Mouse (Mus musculus) CD4-positive, CD25-positive, alpha-beta regulatory T cell, adult 4 months (primary cell): ENCODE measurements around the gene Cul7. TPM values are rescaled to one million over a fixed set of nuclear protein-coding genes. Genes with fewer than 3 reads are reported as not detected.

ENCODE experiments used
- ATAC-seq: one replicate; pipeline ENCODE4 v1.8.0; 2017
- polyA plus RNA-seq, 2 experiments: library from polyadenylated mRNA; unstranded; fragments of 100-300 nt; shearing (Covaris generic); gene quantifications; one replicate each; pipeline ENCODE4 v1.2.1; 2017

The Cul7 gene
- polyA plus RNA-seq, 2 experiments from 2014 or later = 3.3 to 5.9 TPM

GRCm38 (mm10) chr17:46628791-46629684 is 21.1 kb upstream of the Cul7 start, which contains the start of gene Ptk7:
Gene Ptk7 (minus strand): TSS chr17:46629504.
- no peak for ATAC-seq

DNA sequence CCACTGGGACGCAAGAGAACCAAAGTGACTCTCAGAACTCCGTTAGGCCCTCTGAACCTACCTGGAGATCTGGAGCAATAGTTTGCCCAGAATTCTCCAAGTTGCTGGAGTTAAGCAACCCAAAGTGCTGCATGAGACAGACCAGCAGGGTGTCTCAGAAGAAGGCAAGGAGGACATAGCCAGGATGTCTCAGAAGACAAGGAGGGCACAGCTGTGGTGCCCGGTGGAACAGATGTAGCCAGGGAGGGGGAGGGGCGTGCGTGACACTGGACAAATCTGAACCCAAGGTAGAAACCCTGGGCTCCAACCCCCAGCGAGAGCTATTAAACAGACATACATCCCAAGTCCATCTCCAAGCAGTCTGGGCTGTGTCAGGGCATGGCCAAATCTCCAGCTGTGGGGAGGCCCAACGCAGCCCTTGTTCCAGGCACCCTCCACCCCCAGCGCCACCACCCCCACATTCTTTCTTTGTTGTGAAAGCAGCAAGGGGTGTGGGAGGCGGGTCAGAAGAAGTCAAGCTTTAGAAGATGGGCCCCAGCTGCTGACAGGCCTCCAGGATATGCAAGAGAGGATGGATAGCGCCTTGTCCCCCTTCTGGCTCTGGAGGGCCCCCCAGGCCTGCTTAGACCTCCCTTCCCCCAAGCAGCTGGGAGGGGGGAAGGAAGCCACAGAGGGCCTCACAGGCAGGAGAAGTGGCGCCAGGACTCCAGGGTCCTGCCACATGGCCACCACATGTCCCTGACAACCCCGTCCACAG is 20.3 kb upstream of the Cul7 start:
- no peak for ATAC-seq

GRCm38 (mm10) chr17:46636831-46637523 is 13.2 kb upstream of the Cul7 start:
- ATAC-seq = peak; percentile 57

- ATAC-seq = no peak
Measured at GRCm38 (mm10) chr17:46639929-46640328, 10.2 kb upstream of the Cul7 start.

DNA sequence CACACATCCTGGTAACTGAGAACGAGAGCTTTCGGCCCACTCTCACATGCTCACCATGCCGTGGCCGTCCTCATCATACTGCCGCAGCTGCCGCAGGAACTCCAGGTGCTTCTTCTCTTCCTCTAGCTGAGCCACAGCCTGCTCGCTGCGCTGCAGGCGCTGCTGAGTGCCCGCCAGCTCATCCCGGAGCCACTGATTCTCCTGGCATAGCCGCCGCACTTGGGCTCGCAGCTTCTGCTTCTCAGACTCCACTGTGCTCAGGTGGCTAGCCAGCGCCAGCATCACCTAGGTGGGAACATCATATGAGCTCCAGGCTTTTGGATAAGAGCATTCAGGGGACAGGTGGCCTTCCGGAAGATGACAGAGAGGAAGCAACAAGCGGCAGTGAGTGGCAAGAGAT is 8.1 kb upstream of the Cul7 start:
- ATAC-seq = no peak

- no peak for ATAC-seq
Measured at GRCm38 (mm10) chr17:46644152-46644805, 5.9 kb upstream of the Cul7 start.

DNA sequence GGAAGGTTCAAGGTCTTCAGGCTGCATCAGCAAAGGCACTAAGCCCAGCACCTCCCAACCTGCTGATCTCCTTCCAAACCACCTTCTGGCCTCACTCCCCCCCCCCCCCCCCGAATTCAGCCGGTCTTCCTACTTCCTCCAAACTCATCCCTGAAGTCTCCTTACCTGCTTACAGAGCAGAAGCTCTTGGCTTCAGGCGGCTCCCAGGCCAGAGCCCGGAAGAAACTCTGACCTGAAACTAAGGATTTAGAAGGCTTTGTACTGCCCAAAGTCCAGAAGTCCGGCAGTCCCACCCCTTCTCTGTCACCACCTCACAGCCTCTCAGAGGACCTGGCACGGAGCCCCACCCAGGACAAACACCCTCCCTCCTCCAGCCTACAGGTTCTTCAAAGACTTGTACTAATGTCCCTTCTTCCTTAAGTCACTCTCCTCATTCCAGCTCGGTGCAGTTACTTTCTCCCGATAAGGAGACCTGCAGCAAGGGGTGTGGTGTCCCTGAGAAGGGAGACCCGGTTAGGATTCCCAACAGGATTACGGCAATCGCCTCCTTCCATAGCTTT is 5.1 kb upstream of the Cul7 start:
- ATAC-seq = no peak

GRCm38 (mm10) chr17:46645561-46646321 is 4.4 kb upstream of the Cul7 start, which contains the start of the genes Klc4 and Mrpl2:
Gene Klc4 (minus strand): TSS chr17:46646022.
Gene Mrpl2 (plus strand): TSS chr17:46646229.
- ATAC-seq = peak; percentile 80

GRCm38 (mm10) chr17:46646322-46646662 is 3.8 kb upstream of the Cul7 start:
- no peak for ATAC-seq

- ATAC-seq = no peak
Measured at GRCm38 (mm10) chr17:46647279-46647678, 2.9 kb upstream of the Cul7 start.

DNA sequence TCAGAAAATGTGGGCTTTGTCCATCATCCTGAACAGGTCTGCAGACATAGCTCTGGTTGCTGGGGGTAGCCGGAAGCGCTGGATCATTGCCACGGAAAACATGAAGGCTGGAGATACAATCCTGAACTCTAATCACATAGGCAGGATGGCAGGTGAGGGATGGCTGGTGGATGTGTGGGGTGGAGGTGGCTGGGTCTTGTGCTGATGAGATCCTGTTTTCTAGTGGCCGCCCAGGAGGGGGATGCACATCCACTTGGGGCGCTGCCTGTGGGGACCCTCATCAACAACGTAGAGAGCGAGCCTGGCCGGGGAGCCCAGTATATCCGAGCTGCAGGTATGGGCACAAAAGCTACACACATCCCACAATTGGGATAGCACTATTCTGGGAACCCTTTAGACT is 1.7 kb upstream of the Cul7 start:
- no peak for ATAC-seq

DNA sequence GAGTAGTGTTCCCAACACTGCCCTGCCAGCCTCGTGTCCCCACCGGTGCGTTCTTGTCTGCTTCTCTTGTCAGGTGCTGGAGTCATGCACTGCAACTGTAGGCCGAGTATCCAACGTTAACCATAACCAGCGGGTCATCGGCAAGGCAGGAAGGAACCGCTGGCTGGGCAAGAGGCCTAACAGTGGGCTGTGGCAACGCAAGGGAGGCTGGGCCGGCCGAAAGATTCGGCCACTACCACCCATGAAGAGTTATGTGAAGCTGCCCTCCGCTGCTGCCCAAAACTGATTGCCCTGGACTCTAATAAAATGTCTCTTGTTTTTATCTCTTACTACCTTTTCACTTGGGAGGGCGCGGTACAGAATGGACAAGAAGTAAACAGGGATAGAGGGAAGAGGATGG is 326 bp upstream of the Cul7 start:
- ATAC-seq = no peak

- ATAC-seq = no peak
Measured at GRCm38 (mm10) chr17:46651292-46651691, 1.2 kb downstream of the Cul7 start.

DNA sequence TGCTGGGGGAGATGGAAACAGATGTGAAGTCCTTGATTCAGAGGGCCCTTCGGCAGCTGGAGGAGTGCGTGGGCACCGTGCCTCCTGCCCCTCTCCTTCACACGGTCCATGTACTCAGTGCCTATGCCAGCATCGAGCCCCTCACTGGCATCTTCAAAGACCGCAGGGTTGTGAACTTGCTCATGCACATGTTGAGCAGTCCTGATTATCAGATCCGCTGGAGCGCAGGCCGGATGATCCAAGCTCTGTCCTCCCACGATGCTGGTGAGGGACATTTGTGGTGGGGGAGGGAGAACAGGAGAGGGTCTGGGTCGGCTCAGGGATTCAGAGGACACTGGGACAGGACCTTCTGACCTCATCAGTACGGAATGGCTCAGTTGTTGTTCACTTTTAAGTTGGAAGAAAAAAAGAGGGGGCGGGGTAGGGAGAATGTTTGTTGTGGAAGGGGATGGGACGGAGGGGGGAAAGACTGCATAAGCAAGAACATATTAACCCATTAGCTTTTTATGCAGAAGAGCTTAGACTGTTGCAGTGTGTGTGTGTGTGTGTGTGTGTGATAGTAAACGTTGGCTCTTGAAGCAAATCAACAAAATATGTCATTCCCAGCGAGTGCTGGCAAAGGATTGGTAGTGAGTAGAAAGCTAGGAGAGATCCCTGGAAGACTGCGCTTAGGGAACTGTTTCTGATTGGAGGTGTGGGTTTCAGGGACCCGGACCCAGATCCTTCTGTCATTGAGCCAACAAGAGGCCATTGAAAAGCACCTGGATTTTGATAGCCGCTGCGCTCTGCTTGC is 1.8 kb downstream of the Cul7 start:
- ATAC-seq = no peak

DNA sequence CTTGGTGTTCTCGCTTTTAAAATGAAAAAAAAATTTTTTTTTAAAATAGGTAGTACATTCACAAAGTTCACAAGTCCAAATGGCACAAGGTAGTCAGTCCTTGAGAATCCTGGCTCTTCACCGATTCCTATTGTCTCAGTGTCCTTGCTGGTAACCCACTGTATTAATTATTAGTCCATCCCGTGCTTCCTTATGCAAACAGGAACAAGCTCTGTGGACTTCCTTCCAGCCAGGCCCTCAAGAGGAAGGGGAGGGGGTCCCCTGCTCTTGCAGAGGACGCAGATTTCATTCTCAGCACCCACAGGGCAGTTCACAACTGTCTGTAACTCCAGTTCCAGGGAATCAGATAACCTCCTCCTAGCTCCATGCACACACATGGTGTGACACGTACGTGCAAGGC is 5.9 kb downstream of the Cul7 start:
- no peak for ATAC-seq

DNA sequence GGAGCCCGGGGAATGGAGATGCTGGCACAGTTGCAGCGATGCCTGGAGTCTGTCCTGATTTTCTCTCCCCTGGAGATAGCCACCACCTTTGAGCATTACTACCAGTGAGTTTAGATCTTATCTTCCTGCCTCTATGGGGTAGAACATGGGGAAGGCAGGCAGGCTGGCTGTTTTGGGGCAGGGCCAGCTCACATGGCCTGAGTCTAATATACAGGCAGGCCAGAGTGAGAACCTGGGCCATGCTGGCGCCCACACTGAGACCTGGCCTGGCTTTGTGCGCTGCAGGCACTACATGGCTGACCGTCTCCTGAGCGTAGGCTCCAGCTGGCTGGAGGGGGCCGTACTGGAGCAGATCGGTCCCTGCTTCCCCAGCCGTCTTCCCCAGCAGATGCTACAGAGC is 11.2 kb downstream of the Cul7 start:
- no peak for ATAC-seq

DNA sequence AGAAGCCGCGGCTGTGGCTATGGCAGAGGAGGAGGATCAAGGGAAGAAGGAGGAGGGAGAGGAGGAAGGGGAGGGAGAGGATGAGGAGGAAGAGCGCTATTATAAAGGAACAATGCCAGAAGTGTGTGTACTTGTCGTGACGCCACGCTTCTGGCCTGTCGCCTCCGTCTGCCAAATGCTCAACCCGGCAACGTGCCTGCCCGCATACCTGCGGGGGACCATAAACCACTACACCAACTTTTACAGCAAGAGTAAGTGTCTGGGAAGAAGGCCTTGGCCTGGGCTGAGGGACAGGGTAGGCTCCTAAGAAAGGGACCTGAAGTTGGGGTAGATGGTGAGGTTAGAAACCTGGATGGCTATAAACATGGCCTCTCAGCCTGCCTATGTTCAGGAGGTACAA is 11.8 kb downstream of the Cul7 start:
- no peak for ATAC-seq

DNA sequence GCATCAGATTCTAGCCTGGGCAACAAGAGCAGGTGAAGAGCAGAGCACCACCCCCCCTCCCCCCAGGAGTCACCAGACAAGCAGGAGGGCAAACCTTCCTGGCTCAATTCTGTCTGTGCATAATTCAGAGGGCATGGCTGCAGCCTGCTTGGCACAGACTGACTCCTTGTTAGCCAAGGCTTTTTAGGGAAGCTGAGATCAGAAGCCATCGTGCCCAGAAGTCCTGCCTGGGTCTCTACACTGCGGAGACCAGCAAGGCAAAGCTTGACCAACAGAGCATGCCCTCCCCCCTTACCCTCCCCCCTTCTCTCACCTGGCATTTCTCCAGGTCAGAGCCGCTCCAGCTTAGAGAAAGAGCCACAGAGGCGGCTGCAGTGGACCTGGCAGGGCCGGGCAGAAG is 12.6 kb downstream of the Cul7 start:
- no peak for ATAC-seq

- no peak for ATAC-seq
Measured at GRCm38 (mm10) chr17:46667712-46668111, 17.6 kb downstream of the Cul7 start.

- no peak for ATAC-seq
Measured at GRCm38 (mm10) chr17:46669911-46670310, 19.8 kb downstream of the Cul7 start.
